Mouse (Mus musculus) left cerebral cortex, adult 2 months (tissue): ENCODE measurements at regions not wholly inside any gene's neighbourhood (a gene's known extent, or its start where the extent isn't known, plus 50 kb on each side); places are given as distances from the start of the nearest gene placed in this dataset.

ENCODE experiments used
- DNase-seq, 2 experiments: peaks; one replicate each; pipeline ENCODE4 v3.0.0; 2021 to 2022; ENCODE audit warnings: low spot score in 2 of 2, mixed read lengths in 1 of 2; ENCODE audit errors: extremely low spot score in 1 of 2
- H3K27ac ChIP-seq: fragments of 200-600 bp; 2 replicates; pipeline ENCODE4 v1.8.1; 2022
- H3K4me3 ChIP-seq: fragments of 200-600 bp; 2 replicates; pipeline ENCODE4 v1.8.1; 2022
- CTCF ChIP-seq: fragments of 200-600 bp; IDR thresholded peaks from 2 replicates; pipeline ENCODE4 v1.8.1; 2022; ENCODE audit warnings: antibody characterized with exemption, mild to moderate bottlenecking, moderate library complexity
- intact Hi-C: fragments of 180-260 bp; cut with DNase I; formaldehyde crosslinking; loops from one replicate; pipeline ENCODE4 v1.15.1; 2025

DNA sequence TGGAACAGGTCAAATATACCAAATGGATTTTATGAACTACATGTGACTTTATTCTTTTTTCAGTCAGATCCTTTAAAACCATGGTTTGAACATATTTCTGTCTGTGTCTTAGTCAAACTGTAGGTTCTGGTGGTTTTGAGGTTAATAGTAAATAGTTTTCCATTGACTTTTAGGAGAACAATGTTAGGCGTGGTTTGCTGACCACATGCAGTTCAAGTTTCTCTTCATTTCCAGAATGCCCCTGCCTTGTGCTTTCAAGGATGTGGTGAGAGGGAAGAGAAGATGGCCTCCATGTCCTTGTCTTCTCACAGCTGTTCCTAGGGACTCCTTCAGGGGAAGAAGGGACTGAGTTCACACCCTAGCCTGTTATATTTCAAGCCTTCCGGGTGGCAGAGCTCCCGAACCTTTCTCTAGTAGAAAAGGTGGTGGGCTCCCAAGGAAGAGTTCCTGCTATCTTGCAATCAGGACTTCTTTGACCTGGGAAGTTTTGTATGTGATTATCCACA, 76.1 kb upstream of the Ufm1 start:
- TF ChIP-seq CTCF = no peak
- no peak for DNase-seq
- H3K27ac ChIP-seq = no peak overlapping the region
- intact Hi-C loops = no loop called here
- no peak overlapping the region for H3K4me3 ChIP-seq

- no peak overlapping the region for H3K4me3 ChIP-seq
- intact Hi-C loops = loop anchor here (5.0 kb wide), 1 partner anchor 226 kb away; the partner anchor contains the start of gene Trpc4
- no peak for TF ChIP-seq CTCF
- no peak overlapping the region for H3K27ac ChIP-seq
- no peak for DNase-seq
Observed at GRCm38 (mm10) chr3:53931745-53932144, 68.1 kb upstream of the Ufm1 start.

DNA sequence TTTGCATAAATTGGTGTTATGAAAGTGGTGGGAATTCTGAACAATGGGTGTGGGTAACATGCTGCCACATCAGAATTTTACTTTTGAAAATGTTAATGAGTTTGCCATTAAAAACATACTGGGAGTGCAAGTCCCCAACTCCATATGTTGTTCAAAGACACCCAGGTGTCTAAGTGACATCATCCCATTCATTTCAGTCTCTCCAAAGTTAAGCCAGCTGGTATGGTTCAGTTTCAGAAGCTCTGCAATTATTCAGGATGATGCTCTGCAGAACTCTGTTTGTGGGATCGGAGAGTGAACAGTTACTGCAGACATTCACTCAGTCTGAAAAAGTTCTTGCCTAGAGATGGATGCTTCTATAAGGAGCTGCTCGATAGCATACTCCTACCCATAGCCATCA, 56.3 kb upstream of the Ufm1 start:
- TF ChIP-seq CTCF = no peak
- H3K4me3 ChIP-seq = no peak overlapping the region
- H3K27ac ChIP-seq = no peak overlapping the region
- intact Hi-C loops = no loop called here
- DNase-seq = no peak

- DNase-seq = no peak
- TF ChIP-seq CTCF = no peak
- Histone ChIP-seq H3K4me3 (no peak overlapping the region), H3K27ac (no peak overlapping the region)
- intact Hi-C loops = no loop called here
Observed at GRCm38 (mm10) chr3:53919541-53919940, 55.9 kb upstream of the Ufm1 start.

DNA sequence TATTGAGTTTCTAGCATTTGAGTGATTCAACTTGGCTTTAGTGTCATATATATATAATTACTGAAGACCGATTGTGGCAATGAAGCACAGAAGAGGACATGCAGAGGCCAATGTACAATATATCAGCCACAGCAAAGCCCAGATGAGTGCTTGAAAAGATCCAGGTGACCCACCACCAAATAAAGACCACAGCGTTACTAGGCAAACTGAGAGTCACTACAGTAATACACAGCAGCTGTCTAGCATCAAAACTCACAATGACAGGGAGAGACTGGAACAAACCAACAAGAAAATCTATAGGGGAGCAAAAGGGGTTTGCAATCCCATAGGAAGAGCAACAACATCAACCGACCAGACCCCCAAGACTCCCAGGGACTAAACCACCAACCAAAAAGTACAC, 54.3 kb upstream of the Ufm1 start:
- intact Hi-C loops = no loop called here
- H3K27ac ChIP-seq = no peak overlapping the region
- no peak for TF ChIP-seq CTCF
- H3K4me3 ChIP-seq = no peak overlapping the region
- DNase-seq = no peak

GRCm38 (mm10) chr3:53913984-53914669, 50.5 kb upstream of the Ufm1 start:
- TF ChIP-seq CTCF = no peak
- intact Hi-C loops = no loop called here
- Histone ChIP-seq H3K4me3 (no peak overlapping the region), H3K27ac (no peak overlapping the region)
- DNase-seq = no peak
